Mouse (Mus musculus): ENCODE measurements around the gene Ift46. TPM values are rescaled to one million over a fixed set of nuclear protein-coding genes. Genes with fewer than 3 reads are reported as not detected.

The Ift46 gene
- polyA plus RNA-seq, 1 experiment from 2014 or later = 65.2 TPM

Other genes starting within 250 kb of the Ift46 start
- 0.17 and 0.35 TPM in 2 replicates for gene Cxcr5, start 206.0 kb upstream of the Ift46 start, polyA plus RNA-seq (2015; fragmentation: Nextera tagmentation; extraction: Ambion mirVana)
- 9.2 and 10.5 TPM in 2 replicates for gene Ddx6, start 163.0 kb upstream of the Ift46 start, polyA plus RNA-seq (2015; fragmentation: Nextera tagmentation; extraction: Ambion mirVana)
- 0.07 TPM in 1 of 2 replicates, not detected in the other for gene Treh, start 94.7 kb upstream of the Ift46 start, polyA plus RNA-seq (2015; fragmentation: Nextera tagmentation; extraction: Ambion mirVana)
- gene Phldb1, start 32.7 kb upstream of the Ift46 start, polyA plus RNA-seq (2015; fragmentation: Nextera tagmentation; extraction: Ambion mirVana) = 25.9 and 30.4 TPM in 2 replicates
- 120 and 132 TPM in 2 replicates for gene Arcn1, start 63 bp upstream of the Ift46 start, polyA plus RNA-seq (2015; fragmentation: Nextera tagmentation; extraction: Ambion mirVana)
- 2.7 TPM in 2 replicates for gene Tmem25, start 31.4 kb downstream of the Ift46 start, polyA plus RNA-seq (2015; fragmentation: Nextera tagmentation; extraction: Ambion mirVana)
- 0.39 and 1.1 TPM in 2 replicates for gene Ttc36, start 35.2 kb downstream of the Ift46 start, polyA plus RNA-seq (2015; fragmentation: Nextera tagmentation; extraction: Ambion mirVana)
- 7.7 and 8.2 TPM in 2 replicates for gene Kmt2a, start 113.4 kb downstream of the Ift46 start, polyA plus RNA-seq (2015; fragmentation: Nextera tagmentation; extraction: Ambion mirVana)
- 1,180 and 1,367 TPM in 2 replicates for gene Atp5l, start 152.8 kb downstream of the Ift46 start, polyA plus RNA-seq (2015; fragmentation: Nextera tagmentation; extraction: Ambion mirVana)
- gene Ube4a, start 197.7 kb downstream of the Ift46 start, polyA plus RNA-seq (2015; fragmentation: Nextera tagmentation; extraction: Ambion mirVana) = 16.8 and 17.7 TPM in 2 replicates
- 37.6 and 99.6 TPM in 2 replicates for gene Cd3g, start 212.5 kb downstream of the Ift46 start, polyA plus RNA-seq (2015; fragmentation: Nextera tagmentation; extraction: Ambion mirVana)
- 11.7 and 30.7 TPM in 2 replicates for gene Cd3d, start 213.9 kb downstream of the Ift46 start, polyA plus RNA-seq (2015; fragmentation: Nextera tagmentation; extraction: Ambion mirVana)
- 25.0 and 71.7 TPM in 2 replicates for gene Cd3e, start 241.7 kb downstream of the Ift46 start, polyA plus RNA-seq (2015; fragmentation: Nextera tagmentation; extraction: Ambion mirVana)